Mouse (Mus musculus): Measurements from ENCODE around the gene Nhlrc3.

- TF ChIP-seq CTCF (IDR thresholded peaks at IDR 0.05; ENCODE audit: low read depth) (no peak), EP300 (IDR thresholded peaks at IDR 0.05; ENCODE audit: low read depth) (no peak)
Measured at GRCm38 (mm10) chr3:53460106-53460505, 3.0 kb downstream of the Nhlrc3 start.
